Mouse (Mus musculus): ENCODE measurements around the gene Vil1. TPM values are rescaled to one million over a fixed set of nuclear protein-coding genes. Genes with fewer than 3 reads are reported as not detected.
A peak's percentile ranks its signal among the peaks of the same experiment; 100 is the strongest.

Gene Vil1
- total and polyA plus RNA-seq, 3 experiments, result 0.04 TPM; not detected in 1

GRCm38 (mm10) chr1:74385531-74385930 is 23.6 kb upstream of the Vil1 start:
- no peak for TF ChIP-seq MEF2A (IDR thresholded peaks at IDR 0.05; ENCODE audit: extremely low read depth, insufficient replicate concordance, low read depth, low read length, poor library complexity, severe bottlenecking)
- no peak for TF ChIP-seq RCOR1 (IDR thresholded peaks at IDR 0.05; ENCODE audit: low read depth, low read length)
- Histone ChIP-seq H3K27me3 (ENCODE audit: control insufficient read depth in 1 of 2, insufficient read depth in 2 of 2, low read length in 2 of 2) (no peaks in the 10 kb centered on the region), H3K9me3 (replicated peaks; ENCODE audit: insufficient read depth, low read length) (no peaks in the 10 kb centered on the region), H3K27ac (ENCODE audit: control insufficient read depth, low read depth, low read length) (no peak overlapping the region), H3K4me3 (ENCODE audit: control insufficient read depth in 1 of 2, insufficient read depth in 1 of 2, low read depth in 2 of 2, low read length in 2 of 2) (no peak overlapping the region), H3K79me2 (ENCODE audit: control insufficient read depth, insufficient read depth, low read length, poor library complexity) (no peaks in the 10 kb centered on the region; the same call in 1 of the 2 replicates), H3K9ac (ENCODE audit: control insufficient read depth, low read depth, low read length, poor library complexity, severe bottlenecking) (no peak overlapping the region), H3K36me3 (ENCODE audit: control insufficient read depth in 1 of 2, insufficient read depth in 2 of 2, low read length in 2 of 2) (peaks cover 0 to 10% of the 10 kb centered on the region in 2 experiments; a peak in 2 of 4 replicates), H3K4me1 (ENCODE audit: control insufficient read depth in 1 of 2, insufficient read depth in 2 of 2, low read length in 2 of 2) (peaks cover 0 to 12% of the 10 kb centered on the region in 2 experiments; a peak in 3 of 4 replicates)
- DNase-seq (ENCODE audit: low read depth, low spot score), result no peak

GRCm38 (mm10) chr1:74386363-74386713 is 22.8 kb upstream of the Vil1 start:
- TF ChIP-seq POLR2AphosphoS2 (IDR thresholded peaks at IDR 0.05; ENCODE audit: low read length) (no peak), POLR2AphosphoS5 (IDR thresholded peaks at IDR 0.05; ENCODE audit: borderline replicate concordance, low read depth, low read length) (no peak)
- Histone ChIP-seq H3K9me3 (replicated peaks; ENCODE audit: insufficient read depth, low read length) (no peaks in the 10 kb centered on the region), H3K9ac (ENCODE audit: control insufficient read depth, low read depth, low read length, poor library complexity, severe bottlenecking) (peak overlapping the region; percentile 90), H3K79me2 (ENCODE audit: control insufficient read depth, insufficient read depth, low read length, poor library complexity) (no peaks in the 10 kb centered on the region; the same call in 1 of the 2 replicates), H3K4me1 (ENCODE audit: control insufficient read depth in 1 of 2, insufficient read depth in 2 of 2, low read length in 2 of 2) (peaks cover 0 to 12% of the 10 kb centered on the region in 2 experiments; a peak in 3 of 4 replicates), H3K36me3 (ENCODE audit: control insufficient read depth in 1 of 2, insufficient read depth in 2 of 2, low read length in 2 of 2) (peaks cover 0 to 10% of the 10 kb centered on the region in 2 experiments; a peak in 2 of 4 replicates), H3K27me3 (ENCODE audit: control insufficient read depth in 1 of 2, insufficient read depth in 2 of 2, low read length in 2 of 2) (no peaks in the 10 kb centered on the region), H3K27ac (ENCODE audit: control insufficient read depth, low read depth, low read length) (peak overlapping the region; percentile 96), H3K4me3 (ENCODE audit: control insufficient read depth in 1 of 2, insufficient read depth in 1 of 2, low read depth in 2 of 2, low read length in 2 of 2) (peak overlapping the region; percentile 65 to 79)
- DNase-seq (ENCODE audit: low read depth, low spot score), result no peak

GRCm38 (mm10) chr1:74386714-74387385 is 22.3 kb upstream of the Vil1 start:
- peaks cover 0 to 10% of the 10 kb centered on the region in 2 experiments; a peak in 2 of 4 replicates for H3K36me3 ChIP-seq (ENCODE audit: control insufficient read depth in 1 of 2, insufficient read depth in 2 of 2, low read length in 2 of 2)
- no peaks in the 10 kb centered on the region for H3K9me3 ChIP-seq (replicated peaks; ENCODE audit: insufficient read depth, low read length)
- DNase-seq (ENCODE audit: low read depth, low spot score), result peak; percentile 98
- no peaks in the 10 kb centered on the region for H3K27me3 ChIP-seq (ENCODE audit: control insufficient read depth in 1 of 2, insufficient read depth in 2 of 2, low read length in 2 of 2)
- peaks cover 0 to 12% of the 10 kb centered on the region in 2 experiments; a peak in 3 of 4 replicates for H3K4me1 ChIP-seq (ENCODE audit: control insufficient read depth in 1 of 2, insufficient read depth in 2 of 2, low read length in 2 of 2)
- peak overlapping the region; percentile 96 for H3K27ac ChIP-seq (ENCODE audit: control insufficient read depth, low read depth, low read length)
- H3K9ac ChIP-seq (ENCODE audit: control insufficient read depth, low read depth, low read length, poor library complexity, severe bottlenecking), result peak overlapping the region; percentile 90
- H3K79me2 ChIP-seq (ENCODE audit: control insufficient read depth, insufficient read depth, low read length, poor library complexity), result peaks cover 2% of the 10 kb centered on the region
- peak overlapping the region; percentile 65 to 79 for H3K4me3 ChIP-seq (ENCODE audit: control insufficient read depth in 1 of 2, insufficient read depth in 1 of 2, low read depth in 2 of 2, low read length in 2 of 2)
- TF ChIP-seq GABPA (IDR thresholded peaks at IDR 0.05; ENCODE audit: low read depth, low read length) (no peak), ZKSCAN1 (IDR thresholded peaks at IDR 0.05; ENCODE audit: low read depth, low read length) (no peak), POLR2AphosphoS2 (IDR thresholded peaks at IDR 0.05; ENCODE audit: low read length) (no peak; the same call in 1 of the 2 replicates), TAL1 (IDR thresholded peaks at IDR 0.05; ENCODE audit: low read length) (no peak), E2F4 (IDR thresholded peaks at IDR 0.05; ENCODE audit: borderline replicate concordance, low read depth, low read length) (no peak), MEF2A (IDR thresholded peaks at IDR 0.05; ENCODE audit: extremely low read depth, insufficient replicate concordance, low read depth, low read length, poor library complexity, severe bottlenecking) (no peak), CHD2 (IDR thresholded peaks at IDR 0.05; ENCODE audit: low read length) (no peak), USF2 (IDR thresholded peaks at IDR 0.05; ENCODE audit: borderline replicate concordance in 1 of 2, insufficient read depth in 1 of 2, low read depth in 1 of 2, low read length in 2 of 2) (no peak), NELFE (IDR thresholded peaks at IDR 0.05; ENCODE audit: low read depth, low read length) (0 out of 2 replicates have a peak, but pooled peaks have one; percentile 26), ETS1 (IDR thresholded peaks at IDR 0.05; ENCODE audit: low read depth, low read length) (peak; percentile 39; the same call in 1 of the 2 replicates), RAD21 (IDR thresholded peaks at IDR 0.05; ENCODE audit: low read depth, low read length) (no peak; the same call in 1 of the 2 replicates), POLR2A (IDR thresholded peaks at IDR 0.05; ENCODE audit: control insufficient read depth in 1 of 2, insufficient read depth in 1 of 2, low read depth in 1 of 2, low read length in 2 of 2, poor library complexity in 1 of 2) (peak; percentile 17 to 67; a peak in 3 of 4 replicates), MAFK (IDR thresholded peaks at IDR 0.05; ENCODE audit: borderline replicate concordance, low read depth, low read length) (no peak), MYC (IDR thresholded peaks at IDR 0.05; ENCODE audit: low read depth, low read length) (no peak), CHD1 (IDR thresholded peaks at IDR 0.05; ENCODE audit: low read depth, low read length) (no peak), MXI1 (IDR thresholded peaks at IDR 0.05; ENCODE audit: low read depth, low read length) (peak; percentile 82), UBTF (IDR thresholded peaks at IDR 0.05; ENCODE audit: borderline replicate concordance, insufficient read depth, low read depth, low read length) (peak; percentile 92; the same call in 1 of the 2 replicates), KAT2A (conservative IDR thresholded peaks at IDR 0.05; ENCODE audit: low read depth, low read length) (no peak; the same call in 1 of the 2 replicates), NRF1 (IDR thresholded peaks at IDR 0.05; ENCODE audit: insufficient read depth, low read depth, low read length, poor library complexity, severe bottlenecking) (no peak), USF1 (IDR thresholded peaks at IDR 0.05; ENCODE audit: low read depth, low read length) (peak; percentile 15; the same call in 1 of the 2 replicates)

Data from MEL (cell line).